Mouse (Mus musculus) lung, adult 2 months (tissue): ENCODE measurements around the gene Vmo1.

Experiments used
- CTCF ChIP-seq: fragments of 200-500 bp; IDR thresholded peaks from 2 replicates; pipeline ENCODE4 v1.5.1; 2011; ENCODE audit warnings: mild to moderate bottlenecking, low read length, control low read depth; ENCODE audit not compliant: insufficient read depth
- POLR2A ChIP-seq: fragments of 200-500 bp; IDR thresholded peaks from 2 replicates; pipeline ENCODE4 v1.6.1; 2011; ENCODE audit warnings: low read depth, mild to moderate bottlenecking, control low read depth, low read length, borderline replicate concordance; ENCODE audit errors: extremely low read depth

DNA sequence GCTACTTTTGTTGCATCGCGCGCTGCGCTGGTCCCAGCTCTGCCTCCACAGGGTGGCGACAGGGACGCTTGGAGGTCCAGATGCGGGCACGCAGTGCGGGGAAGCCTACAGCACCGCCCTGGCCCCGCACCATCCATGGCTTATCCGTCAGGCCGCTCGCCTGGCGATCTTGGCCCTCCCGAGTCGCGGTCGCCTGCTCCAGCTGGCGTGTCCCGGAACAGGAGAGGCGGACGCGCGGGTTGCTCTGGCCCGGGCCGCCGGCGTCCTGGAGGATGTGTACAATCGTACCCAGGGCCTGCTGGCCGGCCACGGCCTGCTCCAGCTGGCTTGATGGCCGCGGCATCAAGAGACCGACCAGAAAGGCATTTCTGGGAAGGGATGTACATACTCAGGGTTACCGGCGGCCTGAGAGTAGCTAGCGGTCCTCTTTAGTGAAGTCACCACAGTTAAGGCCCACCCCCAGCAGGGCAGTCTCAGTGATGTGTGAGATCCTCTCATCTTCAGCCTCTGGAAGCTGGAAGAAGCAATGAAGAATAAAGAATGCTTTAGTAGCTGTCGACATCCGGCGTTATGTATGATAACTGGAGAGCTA lies 5.9 kb upstream of the Vmo1 start:
- TF ChIP-seq CTCF (no peak), POLR2A (peak; percentile 16; the same call in 1 of the 2 replicates)
